Mouse (Mus musculus) kidney, embryonic 15.5 days (tissue): ENCODE results near the gene Gys1. TPM values are rescaled to one million over a fixed set of nuclear protein-coding genes. Genes with fewer than 3 reads are reported as not detected.
"Not testable (repeated sequence)": the region's sequence is repeated elsewhere in the genome, so short reads cannot be mapped to it uniquely, and the experiment has no call there.

Source experiments
- ATAC-seq: fragments of 200-750 bp; cut with Nextera tagmentation; replicated peaks from 2 replicates; pipeline ENCODE4 v1.8.0; 2017; ENCODE audit warnings: moderate TSS enrichment; ENCODE audit not compliant: low FRiP score
- H3K27ac ChIP-seq: fragments of 300-500 bp; sonication (generic); 2 replicates; pipeline ENCODE4 v1.5.1; 2015; ENCODE audit warnings: mild to moderate bottlenecking, inconsistent platforms
- H3K27me3 ChIP-seq: fragments of 300-500 bp; sonication (generic); 2 replicates; pipeline ENCODE4 v1.6.1; 2015; ENCODE audit warnings: inconsistent platforms
- H3K36me3 ChIP-seq: fragments of 300-500 bp; sonication (generic); 2 replicates; pipeline ENCODE4 v1.6.1; 2015; ENCODE audit warnings: inconsistent platforms
- H3K4me1 ChIP-seq: fragments of 300-500 bp; sonication (generic); 2 replicates; pipeline ENCODE4 v1.6.1; 2015; ENCODE audit warnings: inconsistent platforms
- H3K4me2 ChIP-seq: fragments of 300-500 bp; sonication (generic); 2 replicates; pipeline ENCODE4 v1.6.1; 2015; ENCODE audit warnings: moderate library complexity, mild to moderate bottlenecking, inconsistent platforms
- H3K4me3 ChIP-seq: fragments of 300-500 bp; sonication (generic); replicated peaks from 2 replicates; pipeline ENCODE4 v1.5.1; 2015; ENCODE audit warnings: mild to moderate bottlenecking, inconsistent platforms
- H3K9ac ChIP-seq: fragments of 300-500 bp; sonication (generic); 2 replicates; pipeline ENCODE4 v1.6.1; 2015; ENCODE audit warnings: mild to moderate bottlenecking, inconsistent platforms
- H3K9me3 ChIP-seq: fragments of 300-500 bp; sonication (generic); replicated peaks from 2 replicates; pipeline ENCODE4 v1.6.1; 2016; ENCODE audit warnings: inconsistent platforms
- WGBS: fragments of 180-500 bp; shearing (Covaris S2); methylation state at CpG from one replicate; pipeline ENCODE4 v1.1.7; 2015; ENCODE audit warnings: mixed read lengths; 5-methylcytosine and 5-hydroxymethylcytosine counted together
- polyA plus RNA-seq: library from polyadenylated mRNA; unstranded; fragments of >200 nt; fragmentation: Nextera tagmentation; extraction: Ambion mirVana; gene quantifications from 2 replicates; pipeline ENCODE4 v1.2.1, GENCODE M21; 2015

Gene Gys1
- 37.6 and 40.8 TPM in 2 replicates for polyA plus RNA-seq

DNA sequence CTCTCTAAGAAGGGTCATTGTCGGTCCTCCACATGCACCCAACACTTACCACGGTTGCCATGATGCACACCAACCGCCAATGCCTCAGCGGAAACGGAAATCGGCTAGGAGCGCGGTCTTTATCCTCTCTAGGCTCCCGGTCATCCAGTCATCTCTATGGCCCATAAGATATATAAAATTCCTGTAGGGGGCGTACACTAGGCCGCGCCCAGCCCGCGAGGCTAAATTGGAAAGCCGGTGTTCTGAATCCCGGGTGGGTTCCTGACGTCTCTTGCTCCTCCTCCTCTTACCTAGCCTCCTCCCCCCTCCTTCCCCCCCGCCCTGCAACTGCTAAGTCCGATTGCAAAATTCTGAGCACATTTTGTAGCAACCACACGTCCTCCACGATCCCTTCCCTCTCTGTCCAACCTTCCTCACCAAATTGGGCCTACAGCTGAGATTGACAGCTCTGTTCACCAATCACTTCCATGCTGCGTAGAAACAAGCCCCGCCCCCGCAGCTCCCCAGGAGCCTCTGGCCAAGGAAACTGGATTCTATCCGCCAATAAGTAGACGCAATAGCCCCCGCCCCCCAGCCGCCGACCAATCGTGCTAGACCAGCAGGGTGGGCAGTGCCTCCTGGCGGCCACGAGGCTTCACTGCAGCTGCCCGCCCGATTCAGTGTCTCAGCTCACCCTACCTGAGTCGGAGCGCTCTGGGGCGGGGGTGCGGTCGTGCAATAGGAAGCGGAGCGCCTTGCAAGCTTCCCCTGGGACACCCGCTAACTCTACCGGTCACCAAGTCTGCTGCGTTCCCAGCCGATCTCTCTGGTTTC is at the start of gene Gys1:
TSS of gene Gys1 (plus strand) at position 642 of the 813 bp plus-strand sequence.
- no peaks in the 10 kb centered on the region for H3K9me3 ChIP-seq
- peaks cover 32% of the 10 kb centered on the region for H3K36me3 ChIP-seq
- ATAC-seq = peak; percentile 96
- under 1% methylated on average over 45 of the region's 45 CpGs for WGBS
- H3K27me3 ChIP-seq = no peaks in the 10 kb centered on the region
- peak within 1 kb of the TSS; percentile 85 for H3K9ac ChIP-seq
- peak within 1 kb of the TSS; percentile 92 for H3K27ac ChIP-seq
- H3K4me1 ChIP-seq = peaks cover 43% of the 10 kb centered on the region
- peak within 1 kb of the TSS; percentile 81 for H3K4me3 ChIP-seq
- peak within 1 kb of the TSS; percentile 91 for H3K4me2 ChIP-seq

- 87% methylated on average over 3 of the region's 3 CpGs for WGBS
- H3K36me3 ChIP-seq = peaks cover 100% of the 10 kb centered on the region
- ATAC-seq = no peak
These were observed 48.6 kb upstream of the Gys1 start for GRCm38 (mm10) chr7:45386077-45386476.

GRCm38 (mm10) chr7:45395129-45395541 is 39.5 kb upstream of the Gys1 start:
- Histone ChIP-seq H3K36me3 (peaks cover 43% of the 10 kb centered on the region), H3K27ac (peak overlapping the region; percentile 99), H3K27me3 (no peaks in the 10 kb centered on the region), H3K9me3 (no peaks in the 10 kb centered on the region), H3K4me2 (peak overlapping the region; percentile 90), H3K4me3 (peak overlapping the region; percentile 84), H3K9ac (peak overlapping the region; percentile 87), H3K4me1 (peaks cover 23% of the 10 kb centered on the region)
- peak; percentile 84 for ATAC-seq
- under 1% methylated on average over 19 of the region's 20 CpGs for WGBS

More at GRCm38 (mm10) chr7:45386077-45386476, 48.6 kb upstream of the Gys1 start:
- Histone ChIP-seq H3K4me3 (no peak overlapping the region), H3K4me2 (no peak overlapping the region), H3K9me3 (no peaks in the 10 kb centered on the region), H3K9ac (no peak overlapping the region), H3K4me1 (peaks cover 4% of the 10 kb centered on the region; the same call in 1 of the 2 replicates), H3K27ac (no peak overlapping the region), H3K27me3 (no peaks in the 10 kb centered on the region)

DNA sequence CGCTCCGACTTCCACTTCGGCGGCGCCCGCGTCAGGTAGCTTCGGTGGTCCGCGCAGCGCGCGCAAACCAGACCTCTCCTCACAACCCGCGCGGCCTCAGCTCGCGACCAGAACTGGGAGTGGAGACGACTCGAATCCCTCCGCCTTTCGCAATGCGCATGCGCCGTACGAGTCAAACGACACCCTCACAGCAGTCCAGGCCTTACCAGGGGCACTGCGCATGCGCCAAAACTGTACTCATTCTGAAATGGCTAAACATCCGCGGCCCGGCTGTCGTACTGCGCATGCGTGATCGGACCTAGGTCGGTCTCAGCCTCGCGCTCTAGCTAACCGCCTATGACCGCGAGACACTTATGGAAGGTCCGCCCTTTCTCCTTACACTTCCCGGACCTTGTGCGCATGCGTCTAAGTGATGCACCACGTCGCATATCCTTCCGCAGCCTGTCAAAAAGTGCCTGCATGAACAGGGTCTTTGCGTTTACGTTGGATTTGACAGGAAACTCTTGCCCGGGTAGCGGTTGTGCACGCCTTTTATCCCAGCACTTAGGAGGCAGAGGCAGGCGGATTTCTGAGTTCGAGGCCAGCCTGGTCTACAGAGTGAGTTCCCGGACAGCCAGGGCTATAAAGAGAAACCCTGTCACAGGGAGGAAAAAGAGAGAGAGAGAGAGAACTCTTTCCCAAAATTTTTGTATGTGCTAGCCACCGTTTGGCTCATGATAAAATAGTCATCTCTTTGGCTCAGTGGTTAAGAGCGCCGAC is 38.9 kb upstream of the Gys1 start, which contains the start of gene Snrnp70:
TSS of gene Snrnp70 (minus strand) at position 165 of the 759 bp plus-strand sequence.
- Histone ChIP-seq H3K27ac (peak within 1 kb of the TSS; percentile 99), H3K4me1 (peaks cover 23% of the 10 kb centered on the region), H3K9me3 (no peaks in the 10 kb centered on the region), H3K4me2 (peak within 1 kb of the TSS; percentile 90), H3K27me3 (no peaks in the 10 kb centered on the region), H3K4me3 (peak within 1 kb of the TSS; percentile 84), H3K36me3 (peaks cover 37% of the 10 kb centered on the region), H3K9ac (peak within 1 kb of the TSS; percentile 87)
- peak; percentile 98 for ATAC-seq
- WGBS = under 1% methylated on average over 60 of the region's 60 CpGs

DNA sequence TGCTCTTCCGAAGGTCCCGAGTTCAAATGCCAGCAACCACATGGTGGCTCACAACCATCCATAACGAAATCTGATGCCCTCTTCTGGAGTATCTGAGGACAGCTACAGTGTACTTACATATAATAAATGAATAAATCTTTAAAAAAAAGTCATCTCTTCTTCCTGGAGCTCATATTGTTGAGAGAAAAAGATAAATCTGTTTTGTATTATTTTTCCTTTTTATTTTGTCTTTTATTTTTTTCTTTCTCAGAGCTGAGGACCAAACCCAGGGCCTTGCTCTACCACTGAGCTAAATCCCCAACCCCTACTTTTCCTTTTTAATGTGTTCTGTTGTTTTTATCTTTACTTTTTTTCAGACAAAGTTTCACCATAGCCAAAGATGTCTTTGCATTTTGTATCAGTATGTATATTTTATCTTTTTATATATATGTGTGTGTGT is 38.3 kb upstream of the Gys1 start:
- Histone ChIP-seq H3K4me2 (peak overlapping the region; percentile 73), H3K36me3 (peaks cover 31% of the 10 kb centered on the region), H3K9ac (peak overlapping the region; percentile 50; the same call in 1 of the 2 replicates), H3K4me1 (peaks cover 23% of the 10 kb centered on the region), H3K4me3 (peak overlapping the region; percentile 84), H3K27ac (peak overlapping the region; percentile 99)
- 4% methylated on average over 3 of the region's 3 CpGs for WGBS
- not testable (repeated sequence) for H3K27me3 ChIP-seq, H3K9me3 ChIP-seq
- 0 out of 2 replicates have a peak, but pooled peaks have one; percentile 20 for ATAC-seq

DNA sequence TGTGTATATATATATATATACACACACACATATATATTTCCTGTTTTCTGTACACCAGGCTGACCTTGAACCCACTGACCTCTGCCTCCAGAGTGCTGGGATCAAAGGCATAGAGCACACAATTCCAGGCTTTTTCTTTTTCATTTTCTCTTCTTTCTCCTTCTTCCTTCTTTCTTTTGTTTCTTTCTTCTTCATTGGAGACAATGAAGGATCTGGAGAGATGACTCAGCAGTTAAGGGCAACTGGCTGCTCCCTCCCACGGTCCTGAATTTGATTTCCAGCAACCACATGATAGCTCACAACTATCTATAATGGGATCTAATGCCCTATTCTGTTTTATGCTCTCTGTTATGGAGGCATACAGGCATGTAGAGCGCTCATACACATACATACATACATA is 37.9 kb upstream of the Gys1 start:
- Histone ChIP-seq H3K27me3 (no peaks in the 10 kb centered on the region), H3K4me1 (peaks cover 23% of the 10 kb centered on the region), H3K36me3 (peaks cover 27% of the 10 kb centered on the region), H3K9ac (no peak overlapping the region), H3K9me3 (no peaks in the 10 kb centered on the region), H3K4me2 (no peak overlapping the region), H3K4me3 (no peak overlapping the region), H3K27ac (no peak overlapping the region)
- no peak for ATAC-seq
- 77% methylated on average over 2 of the region's 2 CpGs for WGBS

DNA sequence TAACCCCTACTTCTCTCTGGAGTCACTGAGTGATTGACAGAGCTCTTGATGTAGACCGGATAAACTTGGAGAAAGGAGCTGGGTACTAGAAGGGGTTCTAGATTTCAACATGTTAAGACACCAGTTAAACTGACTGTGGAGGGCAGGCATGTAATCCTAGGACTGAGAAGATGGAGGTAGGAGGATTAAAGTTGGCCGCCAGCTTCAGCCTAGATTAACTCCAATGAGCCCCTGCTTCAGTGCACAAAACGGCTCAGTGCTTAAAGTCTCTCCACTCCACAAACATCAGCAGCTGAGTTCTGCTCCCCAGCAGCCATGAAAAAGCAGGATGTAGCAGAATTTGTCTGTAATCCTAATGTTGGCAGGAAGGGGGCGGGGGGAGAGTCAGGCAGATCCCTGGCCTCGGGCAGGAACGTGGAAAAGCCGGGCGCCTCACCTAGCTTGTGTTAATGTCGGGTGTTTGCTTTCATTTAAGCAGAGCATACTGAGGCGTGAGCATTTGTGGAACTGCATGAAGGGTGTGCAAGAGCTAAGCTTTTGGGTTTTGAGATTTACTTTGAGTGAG is 33.0 kb upstream of the Gys1 start:
- ATAC-seq = no peak
- H3K4me1 ChIP-seq = peaks cover 16% of the 10 kb centered on the region
- H3K27me3 ChIP-seq = peaks cover 18% of the 10 kb centered on the region
- no peaks in the 10 kb centered on the region for H3K36me3 ChIP-seq
- no peaks in the 10 kb centered on the region for H3K9me3 ChIP-seq
- no peak overlapping the region for H3K9ac ChIP-seq
- no peak overlapping the region for H3K27ac ChIP-seq
- H3K4me3 ChIP-seq = no peak overlapping the region
- no peak overlapping the region for H3K4me2 ChIP-seq
- WGBS = 72% methylated on average over 10 of the region's 10 CpGs

- 46% methylated on average over 6 of the region's 6 CpGs for WGBS
- ATAC-seq = no peak
- no peak overlapping the region for H3K4me3 ChIP-seq
- H3K9ac ChIP-seq = no peak overlapping the region
- no peaks in the 10 kb centered on the region for H3K9me3 ChIP-seq
- no peak overlapping the region for H3K4me2 ChIP-seq
- no peaks in the 10 kb centered on the region for H3K36me3 ChIP-seq
- peaks cover 39% of the 10 kb centered on the region for H3K27me3 ChIP-seq
- peaks cover 19% of the 10 kb centered on the region for H3K4me1 ChIP-seq
- H3K27ac ChIP-seq = no peak overlapping the region
These were observed 30.9 kb upstream of the Gys1 start for GRCm38 (mm10) chr7:45403532-45404261.

DNA sequence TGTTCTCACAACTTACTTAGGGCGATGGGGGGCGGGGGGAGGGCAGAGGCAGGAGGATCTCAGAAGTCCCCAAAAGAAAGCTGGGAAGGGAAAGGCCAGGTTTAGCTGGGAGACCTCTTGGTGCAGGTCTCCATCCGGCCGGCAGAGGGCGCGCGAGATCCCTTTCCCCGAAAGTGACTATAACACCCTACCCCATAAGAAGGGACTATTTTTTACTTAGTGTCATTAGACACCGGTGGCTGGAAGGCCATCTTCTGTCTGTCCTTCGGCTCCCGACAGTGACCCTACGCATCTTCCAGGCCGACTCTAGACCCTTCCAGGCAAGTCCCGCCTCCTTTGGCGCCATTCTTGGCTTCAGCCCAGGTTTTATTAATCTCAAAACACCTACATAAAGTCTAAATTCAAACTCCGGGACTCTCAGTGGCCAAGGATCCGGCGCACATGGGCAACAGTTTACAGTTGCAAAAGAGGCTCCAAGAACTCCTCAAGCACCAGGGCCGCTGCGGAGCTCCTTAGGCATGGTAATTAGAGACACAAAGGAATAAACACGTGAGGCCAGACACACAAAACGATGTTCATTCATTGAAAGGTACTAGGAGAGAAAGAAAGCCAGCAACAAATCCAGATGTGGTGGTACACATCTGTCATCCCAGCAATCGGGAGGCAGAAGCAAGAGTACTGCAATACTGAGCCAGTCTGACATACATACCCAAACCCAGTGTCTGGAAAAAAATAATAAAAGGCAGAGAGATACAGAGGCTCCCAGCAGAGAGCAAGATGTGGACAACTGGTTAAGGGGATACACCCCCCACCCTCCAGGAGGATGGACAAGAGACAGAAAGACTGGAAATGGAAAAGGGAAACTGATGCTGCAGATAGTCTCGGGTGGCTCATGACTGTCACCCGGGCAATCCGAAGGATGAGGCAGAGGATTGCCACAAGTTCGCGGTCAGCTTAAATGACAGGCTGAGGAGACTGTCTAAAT is 29.3 kb upstream of the Gys1 start, which contains the start of gene Kcna7:
TSS of gene Kcna7 (plus strand) at position 563 of the 985 bp plus-strand sequence.
- 0 out of 2 replicates have a peak, but pooled peaks have one; percentile 34 for ATAC-seq
- Histone ChIP-seq H3K9me3 (no peaks in the 10 kb centered on the region), H3K4me3 (peak within 1 kb of the TSS; percentile 45), H3K9ac (no peak within 1 kb of the TSS), H3K27ac (no peak within 1 kb of the TSS), H3K36me3 (no peaks in the 10 kb centered on the region), H3K4me1 (peaks cover 19% of the 10 kb centered on the region), H3K27me3 (peaks cover 56% of the 10 kb centered on the region), H3K4me2 (peak within 1 kb of the TSS; percentile 82)
- WGBS = 11% methylated on average over 28 of the region's 28 CpGs
